Mouse (Mus musculus) CH12.LX (cell line): ENCODE results near the gene Asic2. TPM values are rescaled to one million over a fixed set of nuclear protein-coding genes. Genes with fewer than 3 reads are reported as not detected.

ENCODE experiments used
- DNase-seq: peaks from one replicate; pipeline ENCODE4 v3.0.0-alpha.2; 2013; ENCODE audit errors: extremely low read depth
- H3K27ac ChIP-seq: 2 replicates; pipeline ENCODE4 v1.5.1; 2012; ENCODE audit warnings: low read depth, mild to moderate bottlenecking, control low read depth, moderate library complexity; ENCODE audit not compliant: insufficient read depth
- H3K27me3 ChIP-seq: replicated peaks from 2 replicates; pipeline ENCODE3; 2012; ENCODE audit warnings: inconsistent platforms
- H3K36me3 ChIP-seq, 2 experiments: replicated peaks in 1 of 2; 2 replicates each; pipeline versions ENCODE3 to v1.6.1; 2012; ENCODE audit warnings: inconsistent platforms in 1 of 2, low read length in 1 of 2, mild to moderate bottlenecking in 1 of 2, mixed read lengths in 1 of 2, moderate library complexity in 1 of 2; ENCODE audit not compliant: control insufficient read depth in 1 of 2, insufficient read depth in 1 of 2
- H3K4me1 ChIP-seq, 2 experiments: 2 replicates each; pipeline ENCODE4 v1.6.1; 2012; ENCODE audit warnings: inconsistent platforms in 1 of 2, moderate library complexity in 1 of 2; ENCODE audit not compliant: insufficient read depth in 2 of 2, control insufficient read depth in 1 of 2
- H3K4me2 ChIP-seq: 2 replicates; pipeline ENCODE4 v1.6.1; 2012; ENCODE audit warnings: low read depth, mild to moderate bottlenecking, control low read depth; ENCODE audit not compliant: poor library complexity, insufficient read depth, severe bottlenecking
- H3K4me3 ChIP-seq, 3 experiments: fragments of 150-350 bp in 1 of 3; sonication (generic) in 1 of 3; replicated peaks in 1 of 3; 2 replicates each; pipeline versions ENCODE3 to v1.5.1; 2011 to 2012; ENCODE audit warnings: low read depth in 2 of 3, low read length in 2 of 3, mild to moderate bottlenecking in 2 of 3, moderate library complexity in 2 of 3, control low read depth in 1 of 3, improper control_type of control experiment in 1 of 3, inconsistent platforms in 1 of 3, mixed read lengths in 1 of 3; ENCODE audit not compliant: poor library complexity in 1 of 3
- H3K79me2 ChIP-seq: replicated peaks from 2 replicates; pipeline ENCODE4 v1.6.1; 2012; ENCODE audit warnings: mild to moderate bottlenecking, moderate library complexity; ENCODE audit not compliant: control insufficient read depth, poor library complexity, insufficient read depth, severe bottlenecking; ENCODE audit errors: extremely low read depth
- H3K9ac ChIP-seq: 2 replicates; pipeline ENCODE4 v1.6.1; 2012; ENCODE audit warnings: low read depth, mild to moderate bottlenecking, control low read depth, moderate library complexity; ENCODE audit not compliant: insufficient read depth
- H3K9me3 ChIP-seq: replicated peaks from 2 replicates; pipeline ENCODE3; 2012; ENCODE audit warnings: low read length, inconsistent platforms, mixed read lengths
- CHD1 ChIP-seq: IDR thresholded peaks from 2 replicates; pipeline ENCODE4 v1.6.1; 2012; ENCODE audit warnings: low read depth, low read length, improper control_type of control experiment, inconsistent platforms
- CHD2 ChIP-seq: IDR thresholded peaks from 2 replicates; pipeline ENCODE4 v1.6.1; 2011; ENCODE audit warnings: low read length, improper control_type of control experiment
- E2F4 ChIP-seq: IDR thresholded peaks from 2 replicates; pipeline ENCODE4 v1.6.1; 2011; ENCODE audit warnings: low read depth, low read length, improper control_type of control experiment; ENCODE audit not compliant: insufficient replicate concordance
- ELF1 ChIP-seq: IDR thresholded peaks from 2 replicates; pipeline ENCODE4 v1.6.1; 2014; ENCODE audit warnings: low read depth, mild to moderate bottlenecking, inconsistent platforms, low read length, improper control_type of control experiment
- ETS1 ChIP-seq: conservative IDR thresholded peaks from 2 replicates; pipeline ENCODE4 v1.6.1; 2012; ENCODE audit warnings: low read depth, mild to moderate bottlenecking, inconsistent platforms, low read length, improper control_type of control experiment, moderate library complexity
- GABPA ChIP-seq: IDR thresholded peaks from 2 replicates; pipeline ENCODE4 v1.6.1; 2012; ENCODE audit warnings: low read depth, low read length, improper control_type of control experiment, inconsistent platforms; ENCODE audit not compliant: insufficient replicate concordance
- JUN ChIP-seq: IDR thresholded peaks from 2 replicates; pipeline ENCODE4 v1.6.1; 2011; ENCODE audit warnings: low read depth, mild to moderate bottlenecking, low read length, improper control_type of control experiment, moderate library complexity; ENCODE audit not compliant: insufficient read depth
- JUND ChIP-seq: conservative IDR thresholded peaks from 2 replicates; pipeline ENCODE4 v1.6.1; 2011; ENCODE audit warnings: low read depth, low read length, improper control_type of control experiment
- MAFK ChIP-seq: IDR thresholded peaks from 2 replicates; pipeline ENCODE4 v1.6.1; 2011; ENCODE audit warnings: low read length, improper control_type of control experiment; ENCODE audit not compliant: insufficient replicate concordance
- MAZ ChIP-seq: IDR thresholded peaks from 2 replicates; pipeline ENCODE4 v1.6.1; 2012; ENCODE audit warnings: low read depth, mild to moderate bottlenecking, inconsistent platforms, low read length, improper control_type of control experiment, moderate library complexity
- MYC ChIP-seq: IDR thresholded peaks from 2 replicates; pipeline ENCODE4 v1.6.1; 2011; ENCODE audit warnings: low read depth, mild to moderate bottlenecking, improper control_type of control experiment, low read length
- PAX5 ChIP-seq: IDR thresholded peaks from 2 replicates; pipeline ENCODE4 v1.6.1; 2012; ENCODE audit warnings: low read length, inconsistent platforms, mixed read lengths
- POLR2A ChIP-seq: IDR thresholded peaks from 2 replicates; pipeline ENCODE4 v1.6.1; 2011; ENCODE audit warnings: low read depth, mild to moderate bottlenecking, improper control_type of control experiment, low read length
- POLR2AphosphoS2 ChIP-seq: IDR thresholded peaks from 2 replicates; pipeline ENCODE4 v1.6.1; 2011; ENCODE audit warnings: low read depth, low read length, improper control_type of control experiment
- RCOR1 ChIP-seq: conservative IDR thresholded peaks from 2 replicates; pipeline ENCODE4 v1.6.1; 2012; ENCODE audit warnings: low read depth, mild to moderate bottlenecking, inconsistent platforms, low read length, improper control_type of control experiment
- TBP ChIP-seq: conservative IDR thresholded peaks from 2 replicates; pipeline ENCODE4 v1.6.1; 2011; ENCODE audit warnings: low read depth, low read length, improper control_type of control experiment
- TCF12 ChIP-seq: IDR thresholded peaks from 2 replicates; pipeline ENCODE4 v1.6.1; 2014; ENCODE audit warnings: low read depth, mild to moderate bottlenecking, inconsistent platforms, low read length, improper control_type of control experiment
- ZC3H11A ChIP-seq: IDR thresholded peaks from 2 replicates; pipeline ENCODE4 v1.6.1; 2012; ENCODE audit warnings: low read depth, mild to moderate bottlenecking, inconsistent platforms, low read length, improper control_type of control experiment
- ZMIZ1 ChIP-seq: IDR thresholded peaks from 2 replicates; pipeline ENCODE4 v1.6.1; 2012; ENCODE audit warnings: low read depth, mild to moderate bottlenecking, inconsistent platforms, low read length, improper control_type of control experiment
- ZNF384 ChIP-seq: IDR thresholded peaks from 2 replicates; pipeline ENCODE4 v1.6.1; 2012; ENCODE audit warnings: low read depth, low read length, improper control_type of control experiment, inconsistent platforms
- dilution Hi-C: fragments of 300-500 bp; cut with MboI; formaldehyde crosslinking; loops from 2 replicates; pipeline ENCODE4 v1.14.3; 2020; ENCODE audit warnings: low sequenced_read_pairs; ENCODE audit not compliant: extremely low pct_unique_long_range_greater_than_20kb, extremely low pct_ligation_motif_present
- in situ Hi-C: fragments of 300-500 bp; cut with MboI; formaldehyde crosslinking; loops from 3 replicates; pipeline ENCODE4 v1.14.3; 2019; ENCODE audit warnings: low sequenced_read_pairs, low pct_ligation_motif_present, low pct_unique_long_range_greater_than_20kb, mixed read lengths
- polyA plus RNA-seq: library from polyadenylated mRNA; unstranded; fragments of >175 nt; gene quantifications from 2 replicates; pipeline ENCODE4 v1.2.1, GENCODE M21; 2012; ENCODE audit warnings: low read depth; ENCODE audit not compliant: insufficient read length
- total RNA-seq, 2 experiments: library from RNA; depleted of rRNA; stranded (reverse); fragments of 300-350 nt in 1 of 2; fragments of >200 nt in 1 of 2; gene quantifications; 2 replicates each; pipeline ENCODE4 v1.2.3; 2012 to 2014

Asic2 gene
- total and polyA plus RNA-seq, 3 experiments: not detected

DNA sequence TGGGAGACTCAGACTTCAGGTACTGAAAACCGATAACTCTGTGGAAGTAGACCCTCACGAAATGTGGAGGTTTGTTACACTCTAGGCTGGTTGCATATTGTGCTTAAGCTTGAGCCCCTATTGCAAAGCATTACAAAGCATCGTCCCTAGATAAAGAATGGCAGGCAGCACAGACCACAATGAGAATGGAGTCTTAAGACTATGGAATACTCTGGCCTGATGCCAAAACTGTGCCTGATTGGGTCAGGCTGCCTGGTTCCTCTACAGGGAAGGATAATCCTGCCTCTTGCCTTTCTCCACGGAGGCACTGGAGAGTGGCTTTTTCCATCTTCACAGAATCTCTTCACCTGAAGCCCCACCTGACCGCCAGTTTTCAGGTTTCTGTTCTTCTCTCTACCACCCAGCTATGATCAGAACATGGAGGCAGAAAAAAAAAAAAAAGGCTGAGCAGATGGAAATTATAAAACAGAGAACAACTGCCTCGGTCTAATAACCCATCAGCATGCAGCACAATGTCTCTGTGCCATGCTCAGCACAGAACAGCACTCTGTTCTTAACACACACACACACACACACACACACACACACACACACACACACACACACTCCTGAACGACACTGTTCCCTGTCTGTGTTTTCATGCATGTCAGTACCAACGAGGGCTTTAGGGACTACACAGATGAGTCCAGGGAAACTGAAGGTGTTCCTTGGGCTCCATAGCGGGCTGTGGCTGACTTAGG, 470.4 kb downstream of the Asic2 start:
- Histone ChIP-seq H3K36me3 (no peaks in the 10 kb centered on the region), H3K9me3 (no peaks in the 10 kb centered on the region), H3K79me2 (no peaks in the 10 kb centered on the region), H3K27ac (no peak overlapping the region), H3K4me1 (no peaks in the 10 kb centered on the region), H3K4me3 (no peak overlapping the region), H3K9ac (no peak overlapping the region), H3K4me2 (no peak overlapping the region), H3K27me3 (peaks cover 93% of the 10 kb centered on the region)
- dilution Hi-C loops (no loop called here), in situ Hi-C loops (no loop called here)
- DNase-seq: no peak
- TF ChIP-seq PAX5 (no peak), ETS1 (no peak), ZC3H11A (no peak), ELF1 (no peak), CHD2 (no peak), POLR2AphosphoS2 (no peak), CHD1 (no peak), GABPA (no peak), TCF12 (no peak), RCOR1 (no peak), TBP (no peak), ZMIZ1 (no peak), JUN (no peak), MYC (no peak), E2F4 (no peak), JUND (no peak), MAFK (no peak)

DNA sequence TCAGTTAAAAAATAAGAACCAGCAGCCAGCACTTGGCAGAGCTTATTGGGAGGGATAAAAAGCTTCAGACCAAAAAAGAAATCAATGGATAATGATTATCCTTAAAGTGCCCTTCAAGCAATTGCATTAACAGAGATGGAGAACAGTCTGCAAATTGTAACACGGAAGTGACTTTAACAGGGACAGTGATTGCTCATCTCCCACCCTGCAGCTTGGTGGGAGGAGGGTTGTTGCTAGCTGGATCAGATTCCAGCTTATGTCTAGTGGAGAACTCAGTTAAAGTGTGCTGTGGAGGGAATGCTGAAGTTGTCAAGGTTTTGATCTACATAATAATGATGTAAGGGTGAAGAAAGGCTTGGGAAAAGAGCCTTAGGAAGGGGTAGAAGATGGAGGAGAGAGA, 471.8 kb downstream of the Asic2 start:
- no peaks in the 10 kb centered on the region for H3K9me3 ChIP-seq
- H3K27ac ChIP-seq: no peak overlapping the region
- DNase-seq: no peak
- no peaks in the 10 kb centered on the region for H3K79me2 ChIP-seq
- in situ Hi-C loops: no loop called here
- peaks cover 93% of the 10 kb centered on the region for H3K27me3 ChIP-seq
- H3K9ac ChIP-seq: no peak overlapping the region
- no peaks in the 10 kb centered on the region for H3K36me3 ChIP-seq
- H3K4me3 ChIP-seq: no peak overlapping the region
- H3K4me1 ChIP-seq: no peaks in the 10 kb centered on the region
- TF ChIP-seq POLR2A (no peak), MAZ (no peak), ZNF384 (no peak)
- dilution Hi-C loops: no loop called here
- H3K4me2 ChIP-seq: no peak overlapping the region
